Mouse (Mus musculus) bone marrow macrophage, adult 2 months (primary cell): ENCODE measurements around the gene Tigit.

Source experiments
- CTCF ChIP-seq: IDR thresholded peaks from 2 replicates; pipeline ENCODE4 v1.5.1; 2012; ENCODE audit warnings: low read depth, mild to moderate bottlenecking, low read length, moderate library complexity
- POLR2A ChIP-seq: IDR thresholded peaks from 2 replicates; pipeline ENCODE4 v1.6.1; 2012; ENCODE audit warnings: mild to moderate bottlenecking, low read depth, low read length, borderline replicate concordance

GRCm38 (mm10) chr16:43599707-43600106 is 64.2 kb downstream of the Tigit start:
- no peak for TF ChIP-seq POLR2A
- TF ChIP-seq CTCF = no peak
